Mouse (Mus musculus) intestine, embryonic 14.5 days (tissue): ENCODE measurements around the gene Podnl1. TPM values are rescaled to one million over a fixed set of nuclear protein-coding genes. Genes with fewer than 3 reads are reported as not detected.

Experiments
- ATAC-seq: fragments of 200-750 bp; cut with Nextera tagmentation; replicated peaks from 2 replicates; pipeline ENCODE4 v1.8.0; 2017; ENCODE audit warnings: low read depth, moderate number of reproducible peaks, moderate TSS enrichment, moderate library complexity; ENCODE audit not compliant: low FRiP score, low TSS enrichment
- DNase-seq: peaks from one replicate; pipeline ENCODE4 v3.0.0-alpha.2; 2018; ENCODE audit warnings: low spot score
- H3K27ac ChIP-seq: fragments of 300-500 bp; sonication (generic); 2 replicates; pipeline ENCODE4 v1.5.1; 2014; ENCODE audit warnings: low read depth, mild to moderate bottlenecking, control low read depth
- H3K27me3 ChIP-seq: fragments of 300-500 bp; sonication (generic); replicated peaks from 2 replicates; pipeline ENCODE4 v1.6.1; 2014; ENCODE audit warnings: low read length, control low read depth; ENCODE audit not compliant: control insufficient read depth, insufficient read depth
- H3K36me3 ChIP-seq: fragments of 300-500 bp; sonication (generic); 2 replicates; pipeline ENCODE4 v1.6.1; 2014; ENCODE audit warnings: low read length, control low read depth; ENCODE audit not compliant: control insufficient read depth, insufficient read depth
- H3K4me1 ChIP-seq: fragments of 300-500 bp; sonication (generic); replicated peaks from 2 replicates; pipeline ENCODE4 v1.6.1; 2014; ENCODE audit warnings: low read length, control low read depth, mixed read lengths; ENCODE audit not compliant: control insufficient read depth, insufficient read depth
- H3K4me2 ChIP-seq: fragments of 300-500 bp; sonication (generic); 2 replicates; pipeline ENCODE4 v1.6.1; 2014; ENCODE audit warnings: low read length
- H3K4me3 ChIP-seq: fragments of 300-500 bp; sonication (generic); 2 replicates; pipeline ENCODE4 v1.5.1; 2014; ENCODE audit warnings: low read depth, low read length, control low read depth, mixed read lengths
- H3K9ac ChIP-seq: fragments of 300-500 bp; sonication (generic); 2 replicates; pipeline ENCODE4 v1.6.1; 2014; ENCODE audit warnings: mild to moderate bottlenecking, low read length
- H3K9me3 ChIP-seq: fragments of 300-500 bp; sonication (generic); 2 replicates; pipeline ENCODE4 v1.6.1; 2016; ENCODE audit warnings: low read length, control low read depth; ENCODE audit not compliant: control insufficient read depth
- WGBS: fragments of 180-500 bp; shearing (Covaris S2); extraction: QIAGEN DNeasy Blood & Tissue Kit; methylation state at CpG from one replicate; pipeline ENCODE4 v1.1.7; 2014; 5-methylcytosine and 5-hydroxymethylcytosine counted together
- polyA plus RNA-seq: library from polyadenylated mRNA; unstranded; fragments of >200 nt; fragmentation: Nextera tagmentation; extraction: Ambion mirVana; gene quantifications from 2 replicates; pipeline ENCODE4 v1.2.1, GENCODE M21; 2014

Podnl1 gene
- polyA plus RNA-seq, 1 experiment from 2014 or later = 0.49 TPM

DNA sequence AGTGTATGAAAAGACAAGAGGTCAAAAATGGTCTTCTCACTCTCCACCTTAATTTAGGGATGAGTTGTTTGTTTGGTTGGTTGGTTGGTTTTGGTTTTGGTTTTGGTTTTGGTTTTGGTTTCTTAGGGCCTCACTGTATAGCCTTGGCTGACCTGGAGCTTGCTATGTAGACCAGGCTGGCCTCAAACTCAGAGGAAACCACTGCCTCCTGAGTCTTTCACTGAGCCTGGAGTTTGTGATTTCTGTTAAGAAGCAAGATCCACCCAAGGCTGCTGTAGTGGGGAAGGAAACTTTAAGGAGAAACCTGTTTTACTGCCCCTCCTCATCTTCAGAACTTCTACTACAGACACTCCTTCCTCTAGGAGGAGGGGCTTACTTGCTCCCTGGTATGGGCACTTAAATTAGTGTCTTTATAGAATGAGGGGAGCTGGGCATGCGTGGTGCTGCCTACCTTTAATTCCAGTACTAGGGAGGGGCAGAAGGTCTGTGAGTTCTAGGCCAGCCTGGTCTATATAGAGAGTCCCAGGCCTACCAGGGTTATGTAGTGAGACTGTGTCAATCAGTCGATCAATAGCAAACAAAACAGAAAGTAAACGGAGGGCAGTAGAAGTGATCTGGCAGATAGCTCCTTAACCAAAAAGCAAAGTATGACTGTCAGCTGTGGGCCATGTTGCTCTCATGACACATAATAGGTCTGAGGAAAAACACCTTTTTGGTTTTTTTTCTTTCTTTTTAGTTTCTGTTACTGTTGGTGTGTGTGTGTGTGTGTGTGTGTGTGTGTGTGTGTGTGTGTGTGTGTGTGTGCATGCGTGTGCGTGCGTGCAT is 19.4 kb upstream of the Podnl1 start:
- H3K36me3 ChIP-seq = peaks cover 12% of the 10 kb centered on the region
- WGBS = 90% methylated on average over 6 of the region's 6 CpGs
- no peak for DNase-seq

DNA sequence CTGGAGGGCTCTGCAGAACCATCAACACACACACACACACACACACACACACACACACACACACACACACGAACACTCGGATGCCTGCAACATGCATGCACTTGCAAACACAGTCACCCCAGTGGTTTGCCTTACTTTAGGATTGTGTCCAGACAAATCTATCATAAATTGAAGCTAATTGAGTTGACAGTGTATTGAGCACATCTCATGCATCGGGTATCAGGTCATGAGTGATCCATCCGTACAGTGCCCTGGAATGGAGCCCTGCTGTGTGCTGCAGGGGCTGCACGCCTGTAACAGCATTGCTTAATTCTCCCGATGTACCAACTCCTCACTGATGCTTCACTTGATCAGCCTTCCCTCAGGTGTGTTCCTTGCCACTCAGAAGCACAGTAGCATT is 10.1 kb upstream of the Podnl1 start:
- no peak overlapping the region for H3K4me2 ChIP-seq
- H3K9ac ChIP-seq = no peak overlapping the region
- ATAC-seq (no peak), DNase-seq (no peak)
- H3K4me1 ChIP-seq = no peaks in the 10 kb centered on the region
- H3K9me3 ChIP-seq = no peaks in the 10 kb centered on the region
- no peaks in the 10 kb centered on the region for H3K27me3 ChIP-seq
- H3K4me3 ChIP-seq = no peak overlapping the region
- H3K36me3 ChIP-seq = no peaks in the 10 kb centered on the region
- H3K27ac ChIP-seq = no peak overlapping the region
- WGBS = 81% methylated on average over 6 of the region's 6 CpGs

More for the DNA sequence above, 19.4 kb upstream of the Podnl1 start:
- H3K4me3 ChIP-seq = no peak overlapping the region
- H3K9me3 ChIP-seq = no peaks in the 10 kb centered on the region
- no peak overlapping the region for H3K4me2 ChIP-seq
- peaks cover 15% of the 10 kb centered on the region for H3K4me1 ChIP-seq
- H3K27me3 ChIP-seq = no peaks in the 10 kb centered on the region
- no peak overlapping the region for H3K27ac ChIP-seq
- no peak for ATAC-seq
- H3K9ac ChIP-seq = no peak overlapping the region

DNA sequence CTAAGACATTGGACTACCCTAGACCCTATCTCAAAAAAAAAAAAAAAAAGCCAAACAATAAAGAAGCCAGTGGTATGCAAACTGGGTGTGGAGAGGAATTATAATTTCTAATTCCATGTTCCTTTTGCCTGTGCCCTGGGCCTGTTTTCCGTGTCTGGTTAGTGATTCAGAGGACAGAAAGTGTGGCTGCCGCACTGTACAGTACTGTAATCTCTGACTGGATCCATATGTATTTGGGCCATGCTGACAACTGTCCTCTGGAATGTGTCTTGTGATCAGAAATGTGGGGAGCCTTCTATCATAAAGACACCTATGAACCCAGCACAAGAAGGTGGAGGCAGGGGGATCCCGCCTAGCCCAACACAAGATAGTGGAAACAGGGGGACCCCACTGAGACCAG is 3.6 kb upstream of the Podnl1 start:
- H3K9ac ChIP-seq = no peak overlapping the region
- 90% methylated on average over 3 of the region's 3 CpGs for WGBS
- DNase-seq = no peak
- no peaks in the 10 kb centered on the region for H3K36me3 ChIP-seq
- H3K27ac ChIP-seq = no peak overlapping the region
- H3K27me3 ChIP-seq = no peaks in the 10 kb centered on the region
- no peak overlapping the region for H3K4me2 ChIP-seq
- ATAC-seq = no peak
- no peaks in the 10 kb centered on the region for H3K9me3 ChIP-seq
- H3K4me3 ChIP-seq = no peak overlapping the region
- no peaks in the 10 kb centered on the region for H3K4me1 ChIP-seq

DNA sequence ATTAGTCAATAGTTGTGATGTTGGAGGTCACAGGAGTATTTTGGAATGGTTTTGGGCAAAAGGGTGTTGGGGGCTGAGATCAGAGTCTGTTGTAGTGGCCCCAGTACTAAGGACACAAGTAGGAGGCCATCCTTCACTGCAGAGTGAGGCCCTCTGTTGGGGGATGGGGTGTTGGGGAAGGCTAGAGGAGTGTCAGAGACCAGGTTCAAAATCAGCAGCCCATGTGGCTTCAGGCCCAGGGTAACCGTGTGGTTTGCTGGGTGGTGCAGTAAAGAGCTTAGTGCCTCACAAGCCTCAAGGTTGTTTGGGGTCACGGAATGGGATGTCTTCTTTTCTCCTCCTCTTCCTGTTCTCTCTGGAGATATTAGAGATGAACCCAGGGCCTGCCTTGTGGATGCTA is 953 bp downstream of the Podnl1 start:
- Histone ChIP-seq H3K4me1 (no peaks in the 10 kb centered on the region), H3K9ac (no peak overlapping the region), H3K4me3 (no peak overlapping the region), H3K27ac (no peak overlapping the region), H3K9me3 (no peaks in the 10 kb centered on the region), H3K36me3 (0 out of 2 replicates have a peak, but pooled peaks cover 5% of the 10 kb centered on the region), H3K4me2 (no peak overlapping the region), H3K27me3 (no peaks in the 10 kb centered on the region)
- 66% methylated on average over 2 of the region's 2 CpGs for WGBS
- ATAC-seq (no peak), DNase-seq (no peak)

DNA sequence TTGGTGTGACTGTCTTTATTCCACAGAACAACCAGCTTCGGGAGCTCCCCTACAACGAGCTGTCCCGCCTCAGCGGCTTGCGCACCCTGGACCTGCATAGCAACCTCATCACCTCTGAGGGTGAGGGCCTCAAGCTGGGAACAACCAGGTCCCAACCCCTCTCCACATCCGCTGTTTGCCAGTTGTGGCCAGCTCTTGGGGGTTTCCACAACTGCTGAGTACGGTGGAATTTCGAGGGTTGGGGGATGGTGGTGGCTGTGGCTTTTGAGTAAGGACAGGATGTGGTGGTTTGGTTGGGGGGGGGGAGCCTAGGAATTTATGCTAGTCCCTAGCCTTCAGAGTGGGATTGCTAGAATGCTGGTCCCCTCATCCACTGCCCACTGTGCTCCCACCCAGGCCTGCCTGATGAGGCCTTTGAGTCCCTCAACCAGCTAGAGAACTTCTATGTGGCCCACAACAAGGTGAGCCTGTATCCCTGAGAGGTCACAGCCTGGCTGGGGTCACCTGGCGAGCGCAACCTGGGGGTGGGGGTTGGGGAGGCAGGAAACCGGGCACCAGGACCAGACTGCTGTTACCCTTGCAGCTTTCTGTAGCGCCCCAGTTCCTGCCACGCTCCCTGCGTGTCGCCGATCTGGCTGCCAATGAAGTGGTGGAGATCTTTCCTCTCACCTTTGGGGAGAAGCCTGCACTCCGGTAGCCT is 1.6 kb downstream of the Podnl1 start:
- Histone ChIP-seq H3K9ac (no peak overlapping the region), H3K27me3 (no peaks in the 10 kb centered on the region), H3K27ac (no peak overlapping the region), H3K4me1 (no peaks in the 10 kb centered on the region), H3K9me3 (no peaks in the 10 kb centered on the region), H3K4me3 (no peak overlapping the region), H3K4me2 (no peak overlapping the region), H3K36me3 (peaks cover 11% of the 10 kb centered on the region)
- 0 out of 2 replicates have a peak, but pooled peaks have one; percentile 10 for ATAC-seq
- 65% methylated on average over 17 of the region's 17 CpGs for WGBS
- DNase-seq = no peak

DNA sequence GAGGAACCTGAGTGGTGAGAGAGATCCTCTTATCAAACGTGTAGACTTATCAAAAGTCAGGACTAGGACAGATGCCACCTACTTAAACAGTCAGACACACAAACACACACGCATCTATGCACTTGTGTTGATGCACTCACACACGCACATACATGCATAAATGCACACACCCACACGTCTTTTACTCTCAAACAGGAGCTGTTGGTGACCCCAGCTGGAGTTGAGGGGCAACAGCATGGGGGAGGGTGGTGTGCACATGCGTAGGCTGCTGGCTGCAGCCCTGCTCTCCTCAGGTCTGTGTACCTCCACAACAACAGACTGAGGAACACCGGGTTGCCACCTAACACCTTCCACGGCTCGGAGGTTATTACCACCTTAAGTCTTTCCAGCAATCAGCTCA is 2.5 kb downstream of the Podnl1 start:
- Histone ChIP-seq H3K27ac (no peak overlapping the region), H3K9ac (no peak overlapping the region), H3K9me3 (no peaks in the 10 kb centered on the region), H3K36me3 (peaks cover 21% of the 10 kb centered on the region), H3K4me1 (no peaks in the 10 kb centered on the region), H3K4me2 (no peak overlapping the region), H3K27me3 (no peaks in the 10 kb centered on the region), H3K4me3 (no peak overlapping the region)
- ATAC-seq (no peak), DNase-seq (no peak)
- 61% methylated on average over 8 of the region's 8 CpGs for WGBS

DNA sequence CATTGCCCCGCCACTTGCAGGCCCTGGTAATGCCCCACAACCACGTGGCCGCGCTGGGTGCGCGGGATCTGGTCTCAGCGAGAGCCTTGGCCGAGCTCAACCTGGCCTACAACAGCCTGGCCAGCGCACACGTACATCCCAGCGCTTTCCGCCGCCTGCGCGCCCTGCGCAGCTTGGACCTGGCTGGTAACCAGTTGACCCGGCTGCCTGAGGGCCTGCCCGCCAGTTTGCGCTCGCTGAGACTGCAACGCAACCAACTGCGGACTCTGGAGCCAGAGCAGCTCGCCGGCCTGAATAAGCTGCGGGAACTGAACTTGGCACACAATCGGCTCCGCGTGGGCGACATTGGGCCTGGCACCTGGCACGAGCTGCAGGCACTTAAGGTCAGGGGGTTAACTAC is 5.0 kb downstream of the Podnl1 start:
- ATAC-seq (no peak), DNase-seq (no peak)
- Histone ChIP-seq H3K27me3 (no peaks in the 10 kb centered on the region), H3K36me3 (peaks cover 46% of the 10 kb centered on the region), H3K9ac (0 out of 2 replicates have a peak overlapping the region, but pooled peaks have one; percentile 10), H3K27ac (no peak overlapping the region), H3K9me3 (no peaks in the 10 kb centered on the region), H3K4me3 (no peak overlapping the region), H3K4me2 (no peak overlapping the region), H3K4me1 (no peaks in the 10 kb centered on the region)
- 44% methylated on average over 30 of the region's 30 CpGs for WGBS

DNA sequence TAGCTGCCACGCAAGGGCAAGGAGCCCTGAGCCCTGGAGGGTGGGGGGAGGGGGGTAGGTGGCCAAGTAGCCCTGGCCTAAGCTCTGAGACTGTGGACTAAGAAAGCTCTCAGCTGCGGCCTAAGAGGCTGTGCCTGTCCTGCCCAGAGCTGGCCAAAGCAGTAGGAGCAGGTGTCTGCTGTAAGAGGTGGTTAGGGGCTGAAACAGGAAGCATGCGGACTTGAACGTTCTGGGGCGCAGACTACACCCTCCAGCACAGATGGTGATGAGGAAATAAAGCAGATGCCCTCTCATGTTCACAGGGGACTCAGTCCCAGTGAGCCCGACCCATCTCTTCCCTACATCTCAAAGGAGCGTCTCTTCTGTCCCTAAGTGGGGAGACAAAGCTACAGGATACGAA is 6.4 kb downstream of the Podnl1 start:
- 86% methylated on average over 8 of the region's 8 CpGs for WGBS
- Histone ChIP-seq H3K4me1 (no peaks in the 10 kb centered on the region), H3K9ac (no peak overlapping the region), H3K27ac (no peak overlapping the region), H3K4me3 (no peak overlapping the region), H3K27me3 (no peaks in the 10 kb centered on the region), H3K36me3 (peaks cover 60% of the 10 kb centered on the region), H3K4me2 (no peak overlapping the region), H3K9me3 (no peaks in the 10 kb centered on the region)
- no peak for DNase-seq
- no peak for ATAC-seq
